ENCODE assay signal across 11 mouse cellular contexts in genomic region chr14:62607791-62608196, GRCm38 (mm10). TPM values are rescaled to one million over a fixed set of nuclear protein-coding genes. Genes with fewer than 3 reads are reported as not detected.
DNase-seq lines count a peak whose midpoint lies in the region; ATAC-seq and TF ChIP-seq lines count a peak whose summit lies in the region.
"Had no signal": no experiment of that assay in that cellular context is flagged by ENCODE, and none has a peak within 500 bp of the region (broad histone marks: within the 10 kb centered on the region; RNA-seq: fewer than 3 reads in every experiment).

No protein-coding gene starts in this region.

- no peaks in the 10 kb centered on the region for H3K27me3 ChIP-seq in kidney, adult 2 months (replicated peaks; ENCODE audit: control insufficient read depth, insufficient read depth, low read length)
- H3K27me3 ChIP-seq in stomach, postnatal 0 days (ENCODE audit: control insufficient read depth, insufficient read depth, low read length), result no peaks in the 10 kb centered on the region

- no peak overlapping the region for H3K4me3 ChIP-seq in kidney, adult 2 months (ENCODE audit: insufficient read depth, low read depth, low read length)
- H3K4me3 ChIP-seq in stomach, postnatal 0 days (ENCODE audit: low read depth, low read length), result no peak overlapping the region

- no peaks in the 10 kb centered on the region for H3K4me1 ChIP-seq in kidney, adult 2 months (ENCODE audit: control insufficient read depth, insufficient read depth, low read length)
- H3K4me1 ChIP-seq in stomach, postnatal 0 days (replicated peaks; ENCODE audit: control insufficient read depth, insufficient read depth), result no peaks in the 10 kb centered on the region

- peak; percentile 55 for TF ChIP-seq CTCF in kidney, adult 2 months (conservative IDR thresholded peaks at IDR 0.05; ENCODE audit: insufficient read depth, insufficient read length, low read depth, low read length)
- peak; percentile 52 for TF ChIP-seq CTCF in stomach, postnatal 0 days (IDR thresholded peaks at IDR 0.05; ENCODE audit: low read depth)

- no peak for TF ChIP-seq EP300 in stomach, postnatal 0 days (optimal IDR thresholded peaks at IDR 0.05)

- 63% methylated on average over 8 of the region's 8 CpGs for WGBS in kidney, adult 2 months
- WGBS in stomach, postnatal 0 days, result 61% methylated on average over 8 of the region's 8 CpGs

- H3K9ac ChIP-seq in stomach, postnatal 0 days (ENCODE audit: low read length), result no peak overlapping the region

- no peak for ATAC-seq in stomach, postnatal 0 days (ENCODE audit: low FRiP score, low TSS enrichment)

- H3K36me3 ChIP-seq in kidney, adult 2 months (ENCODE audit: control insufficient read depth, insufficient read depth, low read length), result no peaks in the 10 kb centered on the region
- H3K36me3 ChIP-seq in stomach, postnatal 0 days (ENCODE audit: control insufficient read depth, insufficient read depth, low read length), result no peaks in the 10 kb centered on the region

- no peak overlapping the region for H3K27ac ChIP-seq in kidney, adult 2 months (ENCODE audit: insufficient read depth, low read depth, low read length)
- no peak overlapping the region for H3K27ac ChIP-seq in stomach, postnatal 0 days (replicated peaks)

- no peaks in the 10 kb centered on the region for H3K9me3 ChIP-seq in stomach, postnatal 0 days (ENCODE audit: control insufficient read depth, low read length)

- DNase-seq in kidney, adult 2 months, result no peak
- no peak for DNase-seq in kidney, adult 11 months
- peak; percentile 68 to 69 for DNase-seq in right cerebral cortex, postnatal 10 days (ENCODE audit: low spot score in 2 of 2)
- no peak for DNase-seq in right cerebral cortex, postnatal 25 days
- DNase-seq in cerebellum, postnatal 25 days, result peak; percentile 43 to 59
- no peak for DNase-seq in stomach, postnatal 0 days (ENCODE audit: low spot score)
- no peak for DNase-seq in MN1 (ENCODE audit: low spot score)
- DNase-seq in kidney, postnatal 14 days, result no peak
- DNase-seq: embryo, embryonic 11 days; heart, postnatal 14 days had no signal

- TF ChIP-seq POLR2A in kidney, adult 2 months (IDR thresholded peaks at IDR 0.05; ENCODE audit: low read depth, low read length), result no peak

- no peak overlapping the region for H3K4me2 ChIP-seq in stomach, postnatal 0 days (replicated peaks; ENCODE audit: low read depth)

RNA-seq across cellular contexts. Expression of gene Gm4131, which starts 41.1 kb away (rescaled TPM):
- polyA plus RNA-seq in kidney, adult 2 months (2012; rRNA removed), result 1.0 and 1.6 TPM in 2 replicates
- polyA plus RNA-seq in stomach, postnatal 0 days (2015; fragmentation: Nextera tagmentation; extraction: Ambion mirVana), result not detected in 2 replicates
- polyA plus RNA-seq: liver, embryonic 16.5 days had no signal

RNA-seq across cellular contexts. Expression of gene Fam124a, which starts 52.3 kb away (rescaled TPM):
- polyA plus RNA-seq in kidney, adult 2 months (2012; rRNA removed), result 4.3 and 4.5 TPM in 2 replicates
- polyA plus RNA-seq in stomach, postnatal 0 days (2015; fragmentation: Nextera tagmentation; extraction: Ambion mirVana), result 3.7 and 4.1 TPM in 2 replicates

RNA-seq across cellular contexts. Expression of gene Serpine3, which starts 55.7 kb away (rescaled TPM):
- polyA plus RNA-seq in kidney, adult 2 months (2012; rRNA removed), result not detected in 2 replicates
- not detected in 2 replicates for polyA plus RNA-seq in stomach, postnatal 0 days (2015; fragmentation: Nextera tagmentation; extraction: Ambion mirVana)
- polyA plus RNA-seq: liver, embryonic 16.5 days had no signal

Comparison
In these comparisons a context has a peak if more than half of its experiments do, and no peak if none do; other contexts are left out.
1. DNase-seq: peak in right cerebral cortex, postnatal 10 days (2 of 2) and cerebellum, postnatal 25 days (2 of 2); none in kidney, adult 2 months (single experiment), kidney, adult 11 months (single experiment), right cerebral cortex, postnatal 25 days (single experiment), stomach, postnatal 0 days (single experiment), MN1 (single experiment) and kidney, postnatal 14 days (single experiment).